Mouse (Mus musculus): ENCODE results near the gene Mfap1b. TPM values are rescaled to one million over a fixed set of nuclear protein-coding genes. Genes with fewer than 3 reads are reported as not detected.
A peak's percentile ranks its signal among the peaks of the same experiment; 100 is the strongest.

Mfap1b gene
- total and polyA plus RNA-seq, 3 experiments = 15.6 to 29.7 (median 24.3) TPM

GRCm38 (mm10) chr2:121441800-121442199, 32.1 kb downstream of the Mfap1b start:
- no peaks in the 10 kb centered on the region for H3K9me3 ChIP-seq (replicated peaks; ENCODE audit: low read length)
- in situ Hi-C loops (cut with MboI; ENCODE audit: low pct_ligation_motif_present, low pct_unique_long_range_greater_than_20kb, low sequenced_read_pairs) = no loop called here
- no peak overlapping the region for H3K9ac ChIP-seq (ENCODE audit: insufficient read depth, low read depth)
- dilution Hi-C loops (cut with MboI; ENCODE audit: extremely low pct_ligation_motif_present, extremely low pct_unique_long_range_greater_than_20kb, low sequenced_read_pairs) = no loop called here
- no peak for TF ChIP-seq SMC3 (IDR thresholded peaks at IDR 0.05; ENCODE audit: low read depth, low read length)
- no peak for TF ChIP-seq ZMIZ1 (IDR thresholded peaks at IDR 0.05; ENCODE audit: low read depth, low read length)
- TF ChIP-seq IRF4 (IDR thresholded peaks at IDR 0.05; ENCODE audit: low read depth, low read length) = peak; percentile 90
- TF ChIP-seq ETS1 (conservative IDR thresholded peaks at IDR 0.05; ENCODE audit: low read depth, low read length) = peak; percentile 83
- peak; percentile 88 for TF ChIP-seq KAT2A (IDR thresholded peaks at IDR 0.05; ENCODE audit: insufficient replicate concordance, low read length)
- no peak; the same call in 1 of the 2 replicates for TF ChIP-seq JUN (IDR thresholded peaks at IDR 0.05; ENCODE audit: insufficient read depth, low read depth, low read length)
- TF ChIP-seq POLR2A (IDR thresholded peaks at IDR 0.05; ENCODE audit: low read depth, low read length) = 0 out of 2 replicates have a peak, but pooled peaks have one; percentile 32
- no peak for TF ChIP-seq USF1 (IDR thresholded peaks at IDR 0.05; ENCODE audit: low read depth, low read length)
- no peak for TF ChIP-seq UBTF (IDR thresholded peaks at IDR 0.05; ENCODE audit: low read depth, low read length)
- peak; percentile 78 for TF ChIP-seq BHLHE40 (IDR thresholded peaks at IDR 0.05; ENCODE audit: low read depth, low read length)
- no peak for TF ChIP-seq ZNF384 (IDR thresholded peaks at IDR 0.05; ENCODE audit: low read depth, low read length)
- TF ChIP-seq TBP (conservative IDR thresholded peaks at IDR 0.05; ENCODE audit: low read depth, low read length) = no peak
- TF ChIP-seq PAX5 (IDR thresholded peaks at IDR 0.05; ENCODE audit: low read length) = no peak
- peak; percentile 98 for TF ChIP-seq TCF12 (IDR thresholded peaks at IDR 0.05; ENCODE audit: low read depth, low read length)
- TF ChIP-seq JUND (conservative IDR thresholded peaks at IDR 0.05; ENCODE audit: low read depth, low read length) = no peak
- TF ChIP-seq CHD1 (IDR thresholded peaks at IDR 0.05; ENCODE audit: low read depth, low read length) = no peak
- peak; percentile 62; the same call in 1 of the 2 replicates for TF ChIP-seq MEF2A (IDR thresholded peaks at IDR 0.05; ENCODE audit: borderline replicate concordance, low read depth, low read length)
- peak; percentile 85 for TF ChIP-seq MAFK (IDR thresholded peaks at IDR 0.05; ENCODE audit: insufficient replicate concordance, low read length)
- TF ChIP-seq POLR2AphosphoS2 (IDR thresholded peaks at IDR 0.05; ENCODE audit: low read depth, low read length) = no peak
- no peak for TF ChIP-seq MAX (IDR thresholded peaks at IDR 0.05; ENCODE audit: low read length)
- no peak for TF ChIP-seq RAD21 (IDR thresholded peaks at IDR 0.05; ENCODE audit: low read depth, low read length)
- no peak for TF ChIP-seq NELFE (IDR thresholded peaks at IDR 0.05; ENCODE audit: low read depth, low read length)
- TF ChIP-seq CTCF (conservative IDR thresholded peaks at IDR 0.05 in 1 of 2, IDR thresholded peaks at IDR 0.05 in 1 of 2; ENCODE audit: low read depth in 2 of 2, low read length in 2 of 2) = no peak
- peak; percentile 88 for TF ChIP-seq EP300 (IDR thresholded peaks at IDR 0.05; ENCODE audit: low read length)
- TF ChIP-seq MAZ (IDR thresholded peaks at IDR 0.05; ENCODE audit: low read depth, low read length) = peak; percentile 78
- TF ChIP-seq ELF1 (IDR thresholded peaks at IDR 0.05; ENCODE audit: low read depth, low read length) = no peak
- H3K79me2 ChIP-seq (replicated peaks; ENCODE audit: control insufficient read depth, extremely low read depth, insufficient read depth, poor library complexity, severe bottlenecking) = no peaks in the 10 kb centered on the region
- H3K27ac ChIP-seq (ENCODE audit: insufficient read depth, low read depth) = no peak overlapping the region
- peaks cover 28% of the 10 kb centered on the region for H3K27me3 ChIP-seq (replicated peaks)
- peak; percentile 95 for DNase-seq (ENCODE audit: extremely low read depth)
- H3K36me3 ChIP-seq (replicated peaks in 1 of 2; ENCODE audit: control insufficient read depth in 1 of 2, insufficient read depth in 1 of 2, low read length in 1 of 2) = peaks cover 21 to 29% of the 10 kb centered on the region in 2 experiments
- H3K4me2 ChIP-seq (ENCODE audit: insufficient read depth, low read depth, poor library complexity, severe bottlenecking) = peak overlapping the region; percentile 90
- H3K4me1 ChIP-seq (ENCODE audit: control insufficient read depth in 1 of 2, insufficient read depth in 2 of 2) = peaks cover 6 to 30% of the 10 kb centered on the region in 2 experiments
- peak overlapping the region in 1 of 3 experiments; percentile 25 for H3K4me3 ChIP-seq (replicated peaks in 1 of 3; ENCODE audit: low read depth in 2 of 3, low read length in 2 of 3, poor library complexity in 1 of 3)
